Mouse (Mus musculus) cerebellum, postnatal 36 days (tissue): ENCODE results near the gene Clic3.
A peak's percentile ranks its signal among the peaks of the same experiment; 100 is the strongest.

ENCODE experiments used
- DNase-seq, 2 experiments: peaks; one replicate each; pipeline ENCODE4 v3.0.0; 2021 to 2022; ENCODE audit warnings: mixed read lengths in 2 of 2

The Clic3 gene

GRCm38 (mm10) chr2:25442682-25443081, 14.0 kb upstream of the Clic3 start:
- DNase-seq, result no peak

DNA sequence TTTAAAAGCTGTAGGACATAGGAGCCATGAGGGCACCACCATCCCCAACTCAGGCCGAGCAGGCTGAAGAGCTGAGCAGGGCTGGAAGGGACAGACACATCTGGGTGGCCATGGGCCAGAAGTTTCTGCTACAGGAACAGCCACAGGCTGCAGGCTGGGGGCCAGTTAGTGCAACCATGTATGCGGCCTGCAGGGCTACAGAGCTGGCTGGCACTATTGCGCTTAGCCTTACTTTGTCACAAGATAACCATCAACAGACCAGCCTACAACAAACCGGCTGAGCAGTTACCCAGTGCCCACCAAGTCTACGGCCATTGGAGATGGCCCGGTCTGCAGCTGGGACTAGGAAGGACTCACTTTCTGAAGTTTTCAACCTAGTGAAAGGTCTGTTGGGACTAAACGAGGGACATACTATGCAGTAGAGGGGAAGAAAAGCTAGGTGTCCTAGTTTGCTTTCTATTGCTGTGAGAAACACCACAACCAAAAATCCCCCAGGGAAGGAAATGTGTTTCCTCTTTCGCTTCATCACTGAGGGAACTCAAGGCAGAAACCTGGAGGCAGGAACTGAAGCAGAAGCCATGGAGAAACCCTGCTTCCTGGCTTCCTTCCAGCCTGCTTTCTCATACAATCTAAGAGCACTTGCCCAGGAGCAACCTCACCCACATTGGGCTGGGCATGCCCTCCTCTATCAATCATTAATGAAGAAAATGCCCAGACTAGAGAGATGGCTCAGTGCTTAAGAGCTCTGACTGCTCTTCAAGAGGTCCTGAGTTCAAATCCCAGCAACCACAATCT, 5.6 kb upstream of the Clic3 start:
- DNase-seq, result no peak

GRCm38 (mm10) chr2:25452951-25453350, 3.7 kb upstream of the Clic3 start:
- no peak for DNase-seq

DNA sequence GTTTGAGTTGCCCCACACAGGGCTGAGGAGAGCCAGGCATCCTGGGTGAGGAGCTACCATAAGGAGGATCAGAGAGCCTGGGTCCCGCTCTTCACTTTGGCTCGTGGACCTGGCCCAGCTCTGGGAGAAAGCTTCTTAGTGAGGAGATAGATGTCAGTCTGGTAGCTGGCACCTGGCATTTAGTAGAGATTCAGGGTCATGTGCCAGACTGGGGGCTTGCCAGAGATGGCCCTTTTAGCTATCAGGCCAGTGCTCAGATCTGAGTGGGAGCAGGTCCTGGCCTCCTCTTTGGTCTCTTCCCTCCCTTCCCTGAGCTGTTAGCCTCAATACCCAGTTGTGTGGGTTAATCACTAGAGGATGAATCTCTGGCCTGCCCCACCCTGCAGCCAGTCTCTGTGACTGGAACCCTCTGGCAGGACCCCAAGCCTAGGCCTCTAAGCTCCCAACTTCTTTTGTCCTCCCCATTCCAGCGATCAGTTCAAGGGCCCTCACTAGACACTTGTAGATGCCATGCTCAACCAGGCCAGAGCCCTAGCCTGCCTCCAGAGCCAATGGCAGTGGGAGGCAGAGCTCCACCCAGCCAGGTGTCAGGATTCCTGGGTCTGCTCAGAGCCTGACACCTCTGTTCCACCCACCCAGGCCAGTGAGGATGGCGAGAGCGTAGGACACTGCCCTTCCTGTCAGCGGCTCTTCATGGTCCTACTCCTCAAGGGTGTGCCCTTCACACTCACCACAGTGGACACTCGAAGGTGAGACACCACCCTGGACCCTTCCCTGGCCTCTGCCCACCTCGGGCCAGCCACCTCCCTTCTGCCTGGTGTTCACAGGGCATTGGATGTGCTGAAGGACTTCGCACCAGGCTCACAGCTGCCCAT, 621 bp downstream of the Clic3 start:
- peak; percentile 47 to 55 for DNase-seq

DNA sequence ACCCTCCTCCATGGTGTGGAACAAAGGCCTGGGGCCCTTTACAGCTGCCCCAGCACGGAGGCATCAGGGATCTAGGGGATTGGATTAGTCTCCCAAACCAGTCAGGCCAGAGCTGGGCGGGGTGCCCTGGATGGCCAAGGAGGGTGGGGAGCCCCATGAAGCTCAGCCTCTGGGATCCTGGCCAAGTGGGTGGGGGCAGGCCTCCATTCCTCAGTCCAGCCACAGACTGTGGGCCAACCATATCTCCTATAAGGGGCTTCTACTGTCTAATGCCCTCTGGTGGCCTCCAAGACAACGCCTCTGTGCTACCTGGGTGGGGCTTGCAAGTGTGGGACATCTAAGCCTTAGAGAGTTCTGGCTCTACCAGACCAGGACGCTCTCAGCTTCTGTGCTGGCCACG, 2.3 kb downstream of the Clic3 start:
- peak in 1 of 2 experiments; percentile 41 for DNase-seq

GRCm38 (mm10) chr2:25460135-25460534, 3.5 kb downstream of the Clic3 start:
- DNase-seq, result peak in 1 of 2 experiments; percentile 51

DNA sequence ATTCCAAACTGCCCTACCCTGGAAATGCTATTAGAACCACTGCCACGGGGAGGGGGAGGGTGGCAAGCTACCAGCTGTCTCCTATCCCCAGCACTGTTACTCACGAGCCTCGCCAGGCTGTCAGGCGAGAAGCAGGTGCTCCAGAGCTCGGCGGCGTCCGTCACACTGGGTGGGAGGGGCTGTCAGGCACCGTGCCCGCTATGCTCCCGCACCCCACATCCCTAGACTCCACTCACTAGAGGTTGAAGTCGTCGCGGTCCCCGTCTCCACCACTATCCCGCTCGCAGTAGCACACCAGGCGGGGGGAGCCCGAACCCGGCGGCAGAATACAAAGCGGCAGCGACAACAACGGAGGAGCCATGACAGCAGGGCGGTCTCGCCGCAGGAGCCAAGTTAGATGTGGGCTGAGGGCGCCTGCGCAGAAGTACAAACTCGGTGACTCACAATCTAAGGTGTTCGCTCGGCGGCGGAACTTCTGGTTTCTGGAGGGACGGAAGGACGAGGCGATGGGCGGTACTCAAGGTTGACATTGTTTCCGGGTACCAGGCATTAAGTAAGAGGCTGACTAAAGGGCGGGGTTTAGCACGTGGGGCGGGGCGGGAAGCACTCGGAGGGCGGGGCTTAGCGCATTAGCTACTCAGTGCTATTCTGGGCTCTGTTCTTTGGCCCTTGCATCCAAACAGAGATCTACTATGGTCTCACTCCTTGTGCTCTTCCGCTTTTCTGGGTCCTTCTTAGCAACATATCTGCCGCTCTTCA, 4.1 kb downstream of the Clic3 start, which contains the start of gene Paxx:
Gene Paxx, minus strand, starts transcription at position 544 of the 759 bp plus-strand sequence.
- DNase-seq, result peak; percentile 92 to 94

DNA sequence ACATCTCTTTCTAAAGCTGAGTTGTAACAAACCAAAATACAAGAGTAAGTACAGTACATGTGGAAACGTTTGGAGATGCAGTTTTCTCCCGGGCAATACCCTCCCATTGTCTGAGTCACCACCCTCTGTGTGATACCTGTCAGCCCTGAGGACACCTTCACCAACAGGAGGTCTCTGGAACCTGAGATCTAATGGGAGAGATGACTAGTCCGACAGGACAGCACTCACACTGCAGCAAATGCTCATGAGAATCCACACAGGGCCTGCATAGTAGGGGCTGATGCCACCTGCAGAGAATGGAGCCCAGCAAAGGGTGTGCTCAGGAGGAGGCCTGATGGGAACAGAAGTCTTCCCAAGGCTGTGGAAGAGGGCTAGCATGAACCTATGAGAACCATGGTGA, 4.8 kb downstream of the Clic3 start:
- DNase-seq, result peak in 1 of 2 experiments; percentile 28

DNA sequence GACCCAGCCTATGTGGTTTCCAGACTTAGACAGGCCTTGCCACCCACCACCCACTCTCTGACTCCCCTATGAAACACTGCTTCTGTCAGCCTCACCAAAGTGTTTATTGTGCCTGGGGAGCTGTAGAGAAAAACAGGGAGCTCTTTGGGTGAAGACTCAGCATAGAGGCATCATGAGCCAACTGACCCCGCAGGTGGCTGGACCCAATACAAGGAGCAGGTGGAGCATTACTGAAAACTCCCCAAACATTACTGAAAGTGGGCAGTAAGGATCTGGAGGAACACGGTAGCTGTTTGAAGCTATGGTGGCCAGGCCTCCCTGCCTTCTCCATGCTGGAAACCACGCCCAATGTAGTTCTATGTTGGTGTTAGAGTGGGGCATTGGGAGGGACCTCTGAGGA, 7.0 kb downstream of the Clic3 start:
- peak; percentile 64 to 66 for DNase-seq

DNA sequence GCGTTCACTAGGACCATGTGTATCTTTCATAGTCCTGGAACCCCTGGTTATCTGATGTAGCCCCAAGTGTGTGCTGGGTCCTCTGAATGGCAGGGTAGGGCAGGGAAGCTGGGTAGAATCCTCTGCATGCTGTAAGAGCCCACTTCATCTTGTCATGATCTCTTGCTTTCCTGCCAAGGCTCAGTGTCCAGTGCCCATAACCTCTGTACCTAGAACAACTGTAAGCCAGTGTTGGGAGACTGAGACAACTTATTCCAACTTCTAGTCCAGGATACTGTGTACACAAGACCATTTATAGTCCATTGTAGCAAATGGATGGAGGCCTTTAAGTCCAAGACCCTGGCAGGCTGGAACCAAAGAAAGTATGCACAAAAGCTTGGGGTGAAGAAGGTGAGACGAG, 8.6 kb downstream of the Clic3 start:
- DNase-seq, result no peak

GRCm38 (mm10) chr2:25465816-25466635, 9.4 kb downstream of the Clic3 start:
- DNase-seq, result peak in 1 of 2 experiments; percentile 33

DNA sequence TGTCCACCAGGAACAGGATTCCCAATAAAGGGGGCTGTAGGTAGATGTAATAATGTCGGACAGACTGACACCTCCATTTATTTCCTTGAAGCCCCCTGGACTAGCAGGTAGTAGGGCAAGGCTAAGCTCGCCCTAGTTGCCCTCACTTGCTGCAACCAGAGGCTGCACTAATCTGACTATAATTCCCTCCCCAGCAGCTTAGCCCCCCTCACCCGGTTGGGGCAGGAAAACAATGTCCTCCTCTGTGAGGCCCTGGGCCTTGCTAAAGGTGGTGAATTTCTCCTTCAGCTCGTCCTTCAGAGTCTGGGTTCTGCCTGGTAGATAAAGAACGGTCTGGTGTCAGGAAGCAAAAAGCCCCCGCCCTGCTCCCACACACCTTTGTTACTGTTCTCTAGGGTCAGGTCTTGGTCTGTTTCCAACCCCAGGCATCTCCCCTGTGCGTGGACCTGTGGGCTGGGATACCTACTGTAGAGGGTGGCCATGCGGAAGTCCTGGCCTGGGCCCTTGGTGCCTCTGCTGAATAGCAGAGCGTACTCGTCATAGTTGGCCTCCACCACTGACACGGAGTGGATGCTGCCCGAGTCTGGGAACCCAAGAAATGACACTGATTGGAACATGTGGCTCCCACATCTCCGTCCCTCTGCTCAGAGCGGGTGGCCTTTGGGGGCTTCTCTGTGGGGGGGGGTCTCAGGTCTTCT, 11.1 kb downstream of the Clic3 start:
- no peak for DNase-seq

GRCm38 (mm10) chr2:25468962-25469915, 12.6 kb downstream of the Clic3 start:
- DNase-seq, result peak; percentile 64 to 68

DNA sequence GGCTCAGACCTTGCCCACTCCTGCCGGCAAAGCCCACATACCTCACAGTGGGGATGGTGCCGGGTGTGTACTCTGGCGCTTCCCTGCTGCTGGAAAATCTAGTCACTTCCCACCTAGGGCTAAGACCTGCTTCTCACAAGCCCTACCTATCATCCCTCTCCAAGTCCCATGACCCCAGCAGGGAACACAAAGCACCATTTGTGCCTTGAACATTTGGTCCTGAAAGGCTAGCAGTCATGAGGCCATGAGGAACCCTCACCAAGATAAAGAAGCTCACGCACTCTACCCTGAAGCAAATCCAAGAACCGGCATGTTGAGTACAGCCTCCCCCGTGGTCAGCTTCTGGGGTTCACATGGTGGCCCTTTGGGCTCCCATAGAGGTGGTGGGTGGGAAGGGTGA, 13.3 kb downstream of the Clic3 start, which contains the start of gene Ptgds:
Gene Ptgds, minus strand, starts transcription at position 78 of the 400 bp plus-strand sequence.
- no peak for DNase-seq

- no peak for DNase-seq
Observed at GRCm38 (mm10) chr2:25472550-25472949, 15.9 kb downstream of the Clic3 start.

DNA sequence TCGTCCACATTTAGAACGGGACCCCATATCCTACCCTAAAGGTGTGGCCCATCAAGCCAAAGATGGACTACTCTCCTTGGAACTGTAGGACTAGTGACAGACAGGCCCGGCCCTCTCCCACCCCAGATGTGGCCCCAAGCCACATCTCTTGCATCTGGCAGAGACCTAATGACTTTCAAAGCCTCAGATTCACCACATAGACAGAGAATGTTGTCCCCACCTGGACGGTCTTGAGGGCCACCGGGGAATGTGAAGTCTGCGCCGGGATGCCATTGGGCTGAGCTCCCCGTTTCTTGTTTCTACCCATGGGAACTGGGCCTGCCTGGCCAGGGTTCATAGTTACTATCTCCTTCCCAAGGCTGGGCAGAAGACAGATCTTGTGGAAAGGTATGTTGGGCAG, 20.9 kb downstream of the Clic3 start:
- peak in 1 of 2 experiments; percentile 34 for DNase-seq

GRCm38 (mm10) chr2:25477967-25478675, 21.5 kb downstream of the Clic3 start:
- DNase-seq, result peak; percentile 96 to 97

DNA sequence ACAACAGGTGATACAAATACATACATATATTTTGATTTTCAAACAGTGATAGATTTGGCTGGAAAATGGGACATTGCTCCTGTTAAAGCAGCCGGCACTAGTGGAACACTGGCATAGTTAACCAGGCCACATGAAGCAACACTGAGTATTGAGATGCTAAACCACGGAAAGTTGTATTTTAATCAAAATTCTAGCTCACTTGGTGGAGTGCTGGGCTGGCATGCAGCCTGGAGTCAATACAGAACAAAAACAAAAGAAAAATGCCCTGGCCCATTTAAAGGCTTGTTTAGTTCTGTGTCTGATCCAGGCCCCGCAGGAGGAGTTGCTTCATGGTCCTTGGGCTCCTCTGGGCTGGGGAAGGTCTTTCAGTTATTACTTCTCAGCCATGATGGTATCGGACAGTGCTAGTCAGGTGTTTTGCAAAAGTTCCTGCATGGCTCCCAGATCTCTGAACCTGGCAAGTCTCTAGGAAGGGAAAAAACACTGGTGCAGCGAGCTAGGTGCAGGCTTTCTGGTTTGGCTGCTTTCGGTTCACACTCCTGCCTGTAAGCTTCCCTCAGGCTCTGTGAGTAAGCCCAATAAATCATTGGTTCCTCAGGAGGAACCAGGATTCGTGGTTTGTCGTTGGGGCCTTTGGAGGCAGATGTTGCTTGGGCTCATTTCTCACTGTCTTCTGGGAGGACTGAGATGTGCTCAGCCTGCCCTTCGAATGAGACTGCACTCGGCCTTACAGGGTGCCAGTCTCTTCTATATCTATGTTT, 23.1 kb downstream of the Clic3 start:
- no peak for DNase-seq

DNA sequence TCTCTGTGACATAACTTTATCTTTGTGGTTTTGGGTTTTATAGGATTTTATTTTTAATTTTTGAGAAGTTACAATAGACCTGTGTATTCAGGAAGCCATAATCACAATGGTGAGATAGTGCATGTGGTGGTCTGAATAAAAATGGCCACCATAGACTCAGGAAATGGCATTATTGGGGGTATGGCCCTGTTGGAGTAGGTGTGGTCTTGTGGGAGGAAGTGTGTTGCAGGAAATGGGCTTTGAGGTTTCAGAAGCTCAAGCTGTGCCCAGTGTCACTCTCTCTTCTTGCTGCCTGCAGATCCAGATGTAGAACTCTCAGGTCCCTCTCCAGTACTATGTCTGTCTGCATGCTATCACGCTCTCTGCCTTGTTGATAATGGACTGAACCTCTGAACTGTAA, 23.9 kb downstream of the Clic3 start:
- no peak for DNase-seq
